Mouse (Mus musculus): ENCODE results near the gene Rnf185. TPM values are rescaled to one million over a fixed set of nuclear protein-coding genes. Genes with fewer than 3 reads are reported as not detected.
A peak's percentile ranks its signal among the peaks of the same experiment; 100 is the strongest.

The Rnf185 gene
- polyA plus RNA-seq, 1 experiment from 2014 or later = 9.4 TPM

DNA sequence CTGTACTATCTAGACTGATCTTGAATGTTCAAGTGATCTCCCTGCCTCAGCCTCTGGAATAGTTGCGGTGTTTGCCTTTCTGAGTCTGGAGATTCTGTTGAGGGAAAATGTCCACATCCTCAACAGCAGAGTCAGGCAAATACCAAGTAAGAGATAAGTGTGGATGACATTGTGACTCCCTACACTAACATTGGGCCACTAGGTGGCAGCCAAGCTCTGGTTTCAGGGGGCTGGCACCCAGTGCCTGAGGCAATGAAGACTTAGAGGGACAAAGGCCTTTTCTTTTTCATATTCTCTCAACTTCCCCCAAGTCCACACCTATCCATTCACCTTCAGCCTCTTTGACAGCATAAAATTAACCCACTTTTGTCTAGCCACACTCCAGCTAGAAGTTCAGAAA, 20.3 kb upstream of the Rnf185 start:
- Histone ChIP-seq H3K36me3 (no peaks in the 10 kb centered on the region), H3K9ac (no peak overlapping the region), H3K9me3 (replicated peaks) (no peaks in the 10 kb centered on the region), H3K4me3 (no peak overlapping the region), H3K4me2 (no peak overlapping the region), H3K27ac (no peak overlapping the region), H3K27me3 (replicated peaks) (no peaks in the 10 kb centered on the region), H3K4me1 (no peaks in the 10 kb centered on the region)
- 9% methylated on average over 1 of the region's 1 CpGs for WGBS (ENCODE audit: insufficient replicate concordance)
- ATAC-seq = peak; percentile 66; the same call in 1 of the 2 replicates

DNA sequence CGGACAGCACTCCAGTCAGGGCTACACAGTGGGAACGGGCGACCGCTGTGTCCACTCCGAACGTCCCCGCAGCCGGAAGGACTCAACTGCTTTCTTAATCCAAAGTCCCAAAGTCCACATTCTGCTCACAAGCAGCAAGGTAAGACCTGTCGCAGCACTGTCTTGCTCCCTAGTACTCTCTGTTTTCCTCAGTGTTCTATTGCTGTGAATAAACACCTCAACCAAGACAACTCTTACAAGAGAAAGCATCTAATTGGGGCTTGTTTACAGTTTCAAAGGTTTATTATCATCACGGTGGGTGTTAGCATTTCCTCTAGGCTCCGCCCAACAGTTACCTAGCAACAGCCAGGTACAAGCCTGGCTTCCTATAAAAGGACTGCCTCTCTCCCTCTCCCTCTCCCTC, 19.3 kb upstream of the Rnf185 start:
- Histone ChIP-seq H3K9me3 (replicated peaks) (no peaks in the 10 kb centered on the region), H3K36me3 (no peaks in the 10 kb centered on the region), H3K4me2 (0 out of 2 replicates have a peak overlapping the region, but pooled peaks have one; percentile 8), H3K4me1 (no peaks in the 10 kb centered on the region), H3K27me3 (replicated peaks) (no peaks in the 10 kb centered on the region), H3K4me3 (no peak overlapping the region), H3K27ac (no peak overlapping the region), H3K9ac (no peak overlapping the region)
- 34% methylated on average over 11 of the region's 11 CpGs for WGBS (ENCODE audit: insufficient replicate concordance)
- no peak for ATAC-seq

DNA sequence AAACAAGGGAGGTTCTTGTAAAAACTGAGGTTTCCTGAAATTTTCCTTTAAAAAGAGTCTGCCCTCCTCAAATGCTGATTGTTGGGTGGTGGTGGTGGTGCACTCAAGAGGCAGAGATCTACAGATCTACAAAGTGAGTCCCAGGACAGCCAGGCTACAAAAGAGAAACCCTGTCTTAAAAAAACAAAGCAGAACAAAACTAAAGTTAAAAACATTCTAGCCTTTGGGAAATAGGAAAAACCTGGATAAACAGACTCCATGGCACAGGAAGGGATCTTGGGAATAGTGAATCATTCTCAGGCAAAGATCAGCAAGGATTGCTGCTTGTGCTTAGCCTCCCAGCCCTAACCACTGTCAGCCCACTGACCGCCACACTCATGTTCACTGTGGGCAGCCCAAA, 10.7 kb upstream of the Rnf185 start:
- no peak for ATAC-seq

DNA sequence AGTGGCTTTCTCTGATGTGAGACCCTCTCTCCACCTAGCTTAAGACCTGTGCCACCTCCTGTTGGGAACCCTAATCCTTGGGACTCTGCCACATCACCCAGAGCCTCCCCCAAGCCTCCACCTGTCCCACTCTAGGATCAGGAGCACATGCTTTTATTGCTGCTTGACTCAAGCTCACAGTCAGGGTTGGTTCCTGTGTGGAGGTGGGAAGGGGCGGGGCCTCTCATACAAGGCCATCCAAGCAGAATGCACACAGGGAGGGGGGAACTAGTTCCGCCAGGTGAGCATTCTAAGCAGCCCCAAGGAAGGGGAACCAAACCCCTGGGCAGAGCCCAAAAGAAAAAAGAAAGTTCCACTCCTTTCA, 6.9 kb upstream of the Rnf185 start:
- Histone ChIP-seq H3K36me3 (peaks cover 14% of the 10 kb centered on the region), H3K4me1 (peaks cover 13% of the 10 kb centered on the region), H3K27ac (peak overlapping the region; percentile 31; the same call in 1 of the 2 replicates), H3K9me3 (replicated peaks) (no peaks in the 10 kb centered on the region), H3K4me3 (no peak overlapping the region), H3K27me3 (replicated peaks) (no peaks in the 10 kb centered on the region), H3K9ac (no peak overlapping the region), H3K4me2 (no peak overlapping the region)
- peak; percentile 17; the same call in 1 of the 2 replicates for ATAC-seq
- WGBS (ENCODE audit: insufficient replicate concordance) = 56% methylated on average over 2 of the region's 2 CpGs

More for the DNA sequence above, 10.7 kb upstream of the Rnf185 start:
- 94% methylated on average over 1 of the region's 1 CpGs for WGBS (ENCODE audit: insufficient replicate concordance)
- H3K27ac ChIP-seq = no peak overlapping the region
- no peaks in the 10 kb centered on the region for H3K36me3 ChIP-seq
- no peaks in the 10 kb centered on the region for H3K9me3 ChIP-seq (replicated peaks)
- no peak overlapping the region for H3K9ac ChIP-seq
- no peak overlapping the region for H3K4me3 ChIP-seq
- H3K4me2 ChIP-seq = no peak overlapping the region
- no peaks in the 10 kb centered on the region for H3K27me3 ChIP-seq (replicated peaks)
- peaks cover 10% of the 10 kb centered on the region; the same call in 1 of the 2 replicates for H3K4me1 ChIP-seq

DNA sequence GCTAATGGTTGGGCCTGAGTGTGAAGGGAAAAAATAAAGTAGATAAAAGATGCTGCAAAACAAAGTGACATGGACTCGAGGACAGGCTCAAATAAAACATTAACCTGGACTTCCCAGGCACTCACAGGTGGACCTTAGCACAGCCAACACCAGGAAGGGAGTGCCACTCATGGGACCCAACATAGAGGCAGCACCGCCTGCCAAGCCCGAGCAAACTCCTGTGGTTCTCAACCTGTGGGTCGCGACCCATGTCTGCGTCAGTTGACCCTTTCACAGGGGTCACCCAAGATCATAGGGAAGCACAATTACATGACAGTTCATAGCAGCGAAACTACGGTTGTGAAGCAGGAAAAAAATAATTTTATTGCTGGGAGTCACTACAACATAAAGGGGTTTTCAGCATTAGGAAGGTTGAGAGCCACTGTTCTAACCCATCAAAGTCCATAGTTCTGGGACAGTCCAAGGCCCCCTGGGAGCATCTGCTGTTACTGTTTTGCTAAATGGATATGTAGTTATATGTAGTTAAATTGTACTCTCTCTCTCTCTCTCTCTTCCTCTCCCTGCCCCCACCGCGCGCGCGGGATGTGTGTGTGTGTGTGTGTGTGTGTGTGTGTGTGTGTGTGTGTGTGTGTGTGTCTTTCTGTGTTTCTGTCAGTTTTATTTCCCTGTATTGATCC, 6.4 kb upstream of the Rnf185 start:
- ATAC-seq = peak; percentile 62
- peaks cover 18% of the 10 kb centered on the region for H3K4me1 ChIP-seq
- no peak overlapping the region for H3K4me2 ChIP-seq
- no peak overlapping the region for H3K9ac ChIP-seq
- whole genome bisulfite sequencing (ENCODE audit: insufficient replicate concordance) = 64% methylated on average over 8 of the region's 13 CpGs
- H3K27me3 ChIP-seq (replicated peaks) = no peaks in the 10 kb centered on the region
- peaks cover 17% of the 10 kb centered on the region for H3K36me3 ChIP-seq
- H3K27ac ChIP-seq = peak overlapping the region; percentile 31; the same call in 1 of the 2 replicates
- H3K4me3 ChIP-seq = no peak overlapping the region
- no peaks in the 10 kb centered on the region for H3K9me3 ChIP-seq (replicated peaks)

DNA sequence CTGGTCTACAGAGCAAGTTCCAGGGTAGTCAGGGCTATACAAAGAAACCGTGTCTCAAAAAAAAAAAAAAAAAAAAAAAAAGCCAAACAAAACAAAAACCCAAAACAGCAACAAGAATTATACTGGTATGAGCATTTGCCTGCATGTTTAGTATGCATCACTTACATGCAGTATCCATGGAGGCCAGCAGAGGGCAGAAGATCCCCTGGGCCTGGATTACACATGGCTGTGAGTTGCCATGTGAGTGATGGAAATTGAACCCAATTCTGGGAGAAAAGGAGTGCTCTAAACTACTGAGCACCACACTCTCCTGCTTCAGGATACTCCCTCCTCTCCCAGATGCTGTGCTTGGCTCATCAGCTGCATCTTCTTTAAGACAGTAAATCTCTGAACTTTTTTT, 4.2 kb upstream of the Rnf185 start:
- WGBS (ENCODE audit: insufficient replicate concordance) = 29% methylated on average over 1 of the region's 1 CpGs

DNA sequence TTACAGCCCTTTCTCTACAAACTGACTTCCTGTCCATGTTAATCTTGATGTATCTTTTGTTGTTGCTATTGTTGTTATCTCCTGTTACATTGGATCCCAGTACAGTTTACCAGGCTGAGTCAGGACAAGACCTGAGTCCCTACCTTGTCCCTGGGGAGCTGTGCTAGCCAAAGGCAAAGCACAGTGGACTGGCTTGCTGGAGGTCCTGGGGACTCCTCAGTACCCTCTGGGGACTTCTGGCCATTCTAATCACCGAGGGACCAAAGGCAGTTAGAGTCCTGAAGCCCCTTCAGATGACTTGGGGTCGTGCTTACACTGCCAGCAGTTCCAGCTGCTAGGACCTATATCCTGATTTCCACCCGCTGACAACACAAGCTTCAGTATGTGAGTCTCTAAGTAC, 2.3 kb upstream of the Rnf185 start:
- Histone ChIP-seq H3K4me1 (peaks cover 42% of the 10 kb centered on the region), H3K27ac (no peak overlapping the region), H3K9me3 (replicated peaks) (no peaks in the 10 kb centered on the region), H3K4me2 (no peak overlapping the region), H3K4me3 (no peak overlapping the region), H3K27me3 (replicated peaks) (no peaks in the 10 kb centered on the region), H3K36me3 (peaks cover 17% of the 10 kb centered on the region), H3K9ac (no peak overlapping the region)
- 83% methylated on average over 3 of the region's 3 CpGs for WGBS (ENCODE audit: insufficient replicate concordance)
- no peak for ATAC-seq

More for the DNA sequence above, 4.2 kb upstream of the Rnf185 start:
- Histone ChIP-seq H3K4me1 (peaks cover 32% of the 10 kb centered on the region), H3K9me3 (replicated peaks) (no peaks in the 10 kb centered on the region), H3K9ac (no peak overlapping the region), H3K4me2 (no peak overlapping the region), H3K27ac (no peak overlapping the region), H3K36me3 (peaks cover 17% of the 10 kb centered on the region), H3K27me3 (replicated peaks) (no peaks in the 10 kb centered on the region), H3K4me3 (no peak overlapping the region)
- ATAC-seq = no peak

DNA sequence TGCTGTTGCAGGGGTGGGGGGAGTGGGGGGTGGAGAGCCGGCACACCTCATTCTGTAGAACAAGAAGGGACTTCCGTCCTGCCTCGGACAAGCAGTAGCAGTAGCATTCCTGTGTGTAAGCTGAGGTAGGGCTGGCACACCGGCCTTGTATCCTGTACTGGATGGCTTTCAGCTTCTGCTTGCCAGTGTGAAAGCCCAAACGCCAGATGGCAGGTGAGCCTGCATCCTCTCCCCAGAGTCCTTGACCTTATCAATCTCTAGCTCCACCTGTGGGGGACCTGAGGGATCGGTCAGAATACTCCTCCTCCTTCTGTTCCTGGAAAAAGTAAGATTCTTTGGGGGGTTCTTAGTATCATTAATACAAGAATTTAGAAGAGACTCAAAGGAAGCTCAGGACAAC, 1.3 kb upstream of the Rnf185 start:
- Histone ChIP-seq H3K9me3 (replicated peaks) (no peaks in the 10 kb centered on the region), H3K4me3 (peak overlapping the region; percentile 81), H3K27ac (no peak overlapping the region), H3K9ac (no peak overlapping the region), H3K36me3 (peaks cover 17% of the 10 kb centered on the region), H3K4me1 (peaks cover 39% of the 10 kb centered on the region), H3K27me3 (replicated peaks) (no peaks in the 10 kb centered on the region), H3K4me2 (peak overlapping the region; percentile 98)
- 51% methylated on average over 6 of the region's 6 CpGs for WGBS (ENCODE audit: insufficient replicate concordance)
- no peak for ATAC-seq

DNA sequence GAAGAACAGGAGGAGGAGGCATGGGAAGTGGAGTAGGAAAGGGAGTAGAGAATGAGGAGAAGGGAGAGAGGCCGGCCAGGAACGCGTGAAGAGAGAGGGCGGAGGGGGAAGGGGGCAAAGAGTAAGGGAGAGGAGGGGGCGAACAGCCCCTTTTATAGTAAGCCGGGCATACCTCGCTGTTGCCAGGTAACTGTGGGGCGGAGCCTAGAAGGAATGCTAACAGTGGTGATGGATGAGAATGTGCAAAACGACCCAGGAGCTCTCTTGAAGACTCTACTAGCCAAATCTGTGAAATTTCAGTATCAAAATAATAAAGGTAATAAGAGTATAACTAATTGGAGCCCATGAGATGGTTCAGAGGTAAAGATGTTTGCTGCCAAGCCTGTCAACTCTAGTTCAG, 606 bp upstream of the Rnf185 start:
- H3K36me3 ChIP-seq = peaks cover 17% of the 10 kb centered on the region
- peak overlapping the region; percentile 81 for H3K4me3 ChIP-seq
- peaks cover 36% of the 10 kb centered on the region for H3K4me1 ChIP-seq
- WGBS (ENCODE audit: insufficient replicate concordance) = 2% methylated on average over 9 of the region's 9 CpGs
- peak; percentile 9 for ATAC-seq
- peak overlapping the region; percentile 86 for H3K27ac ChIP-seq
- H3K9ac ChIP-seq = peak overlapping the region; percentile 81
- no peaks in the 10 kb centered on the region for H3K27me3 ChIP-seq (replicated peaks)
- H3K9me3 ChIP-seq (replicated peaks) = no peaks in the 10 kb centered on the region
- H3K4me2 ChIP-seq = peak overlapping the region; percentile 98

DNA sequence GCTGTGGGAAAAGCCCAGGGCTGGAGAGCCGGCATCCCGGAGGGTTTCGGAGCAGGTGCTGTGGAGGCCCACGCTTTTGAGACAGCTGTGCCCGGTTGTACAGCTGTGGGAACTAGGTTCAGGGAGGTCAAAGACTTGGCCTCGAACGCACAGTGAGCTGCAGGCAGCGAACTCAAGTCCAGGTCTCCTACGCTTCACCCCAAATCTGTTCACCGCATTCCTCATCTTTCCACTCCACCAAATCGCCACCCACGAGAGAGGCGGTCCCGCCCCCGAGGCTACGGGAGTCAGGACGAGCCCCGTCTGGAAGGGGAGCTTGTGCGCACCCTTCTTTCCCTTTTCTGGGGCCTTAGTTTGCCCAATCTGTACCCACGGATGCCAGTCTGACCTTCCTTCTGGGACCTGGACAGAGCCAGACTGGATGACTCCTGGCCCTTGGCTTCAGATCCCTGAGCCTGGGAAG, 431 bp downstream of the Rnf185 start:
- Histone ChIP-seq H3K9me3 (replicated peaks) (no peaks in the 10 kb centered on the region), H3K4me2 (peak overlapping the region; percentile 98), H3K4me3 (peak overlapping the region; percentile 81), H3K4me1 (peaks cover 39% of the 10 kb centered on the region), H3K9ac (peak overlapping the region; percentile 81), H3K36me3 (peaks cover 17% of the 10 kb centered on the region), H3K27ac (peak overlapping the region; percentile 86), H3K27me3 (replicated peaks) (no peaks in the 10 kb centered on the region)
- ATAC-seq = peak; percentile 41
- WGBS (ENCODE audit: insufficient replicate concordance) = under 1% methylated on average over 20 of the region's 20 CpGs

DNA sequence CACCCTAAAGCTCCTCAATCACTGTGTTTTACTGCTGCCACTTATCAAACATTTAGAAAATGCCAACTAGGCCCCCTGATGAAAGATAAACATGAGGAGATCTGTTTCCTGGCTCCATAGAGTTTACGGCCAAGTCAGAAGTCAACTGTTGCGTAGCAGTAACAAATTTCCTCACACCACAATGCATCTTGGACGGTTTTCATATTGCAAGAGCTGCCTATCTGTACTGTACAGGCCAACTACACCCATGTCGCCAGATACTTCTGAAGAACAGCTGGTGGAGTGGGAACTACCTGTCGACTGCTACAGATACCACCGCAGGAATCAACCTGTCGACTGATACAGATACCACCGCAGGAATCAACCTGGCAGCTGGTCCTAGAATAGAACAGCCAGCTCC, 7.3 kb downstream of the Rnf185 start:
- Histone ChIP-seq H3K27me3 (replicated peaks) (no peaks in the 10 kb centered on the region), H3K9me3 (replicated peaks) (no peaks in the 10 kb centered on the region), H3K4me1 (peaks cover 11% of the 10 kb centered on the region; the same call in 1 of the 2 replicates), H3K27ac (no peak overlapping the region), H3K9ac (no peak overlapping the region), H3K4me2 (no peak overlapping the region), H3K36me3 (no peaks in the 10 kb centered on the region), H3K4me3 (no peak overlapping the region)
- no peak for ATAC-seq
- WGBS (ENCODE audit: insufficient replicate concordance) = 53% methylated on average over 8 of the region's 8 CpGs

DNA sequence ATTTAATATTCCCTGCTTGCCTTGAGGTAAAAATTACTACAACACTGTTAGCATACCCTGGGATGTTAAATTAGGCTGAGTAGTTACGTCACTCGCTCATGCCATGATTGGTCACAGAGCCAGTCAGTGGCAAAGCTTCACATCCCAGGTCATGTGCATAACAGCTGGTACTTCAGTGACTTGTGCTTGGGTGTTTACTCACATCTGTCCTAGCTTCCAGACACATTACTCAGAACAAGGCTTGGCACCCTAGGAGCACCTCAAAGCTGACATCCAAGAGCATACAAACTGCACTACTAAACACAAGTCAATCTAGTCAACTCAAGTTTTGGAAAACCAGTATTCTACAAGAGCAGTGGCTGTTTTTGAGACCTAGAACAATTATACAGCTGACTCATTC, 9.1 kb downstream of the Rnf185 start:
- no peak overlapping the region for H3K27ac ChIP-seq
- no peaks in the 10 kb centered on the region for H3K36me3 ChIP-seq
- no peak overlapping the region for H3K4me3 ChIP-seq
- no peaks in the 10 kb centered on the region for H3K27me3 ChIP-seq (replicated peaks)
- 88% methylated on average over 2 of the region's 2 CpGs for WGBS (ENCODE audit: insufficient replicate concordance)
- H3K4me1 ChIP-seq = peaks cover 11% of the 10 kb centered on the region; the same call in 1 of the 2 replicates
- H3K9me3 ChIP-seq (replicated peaks) = no peaks in the 10 kb centered on the region
- ATAC-seq = no peak
- no peak overlapping the region for H3K4me2 ChIP-seq
- no peak overlapping the region for H3K9ac ChIP-seq
